Mouse (Mus musculus) hindbrain, embryonic 12.5 days (tissue): ENCODE results near the gene Prune2. TPM values are rescaled to one million over a fixed set of nuclear protein-coding genes. Genes with fewer than 3 reads are reported as not detected.
A peak's percentile ranks its signal among the peaks of the same experiment; 100 is the strongest.

Experiments used
- ATAC-seq: fragments of 200-750 bp; cut with Nextera tagmentation; 2 replicates; pipeline ENCODE4 v1.8.0; 2017; ENCODE audit warnings: moderate TSS enrichment; ENCODE audit not compliant: low FRiP score
- H3K27ac ChIP-seq: fragments of 300-500 bp; sonication (generic); 2 replicates; pipeline ENCODE4 v1.5.1; 2016; ENCODE audit warnings: mild to moderate bottlenecking
- H3K27me3 ChIP-seq: fragments of 300-500 bp; sonication (generic); 2 replicates; pipeline ENCODE4 v1.6.1; 2016; ENCODE audit warnings: mild to moderate bottlenecking
- H3K36me3 ChIP-seq: fragments of 300-500 bp; sonication (generic); 2 replicates; pipeline ENCODE4 v1.6.1; 2016; ENCODE audit warnings: mild to moderate bottlenecking
- H3K4me1 ChIP-seq: fragments of 300-500 bp; sonication (generic); 2 replicates; pipeline ENCODE4 v1.6.1; 2016
- H3K4me2 ChIP-seq: fragments of 300-500 bp; sonication (generic); replicated peaks from 2 replicates; pipeline ENCODE4 v1.6.1; 2016; ENCODE audit warnings: mild to moderate bottlenecking
- H3K4me3 ChIP-seq: fragments of 300-500 bp; sonication (generic); 2 replicates; pipeline ENCODE4 v1.5.1; 2016; ENCODE audit warnings: mild to moderate bottlenecking
- H3K9ac ChIP-seq: fragments of 300-500 bp; sonication (generic); 2 replicates; pipeline ENCODE4 v1.6.1; 2016; ENCODE audit warnings: mild to moderate bottlenecking, moderate library complexity
- H3K9me3 ChIP-seq: fragments of 300-500 bp; sonication (generic); replicated peaks from 2 replicates; pipeline ENCODE4 v1.6.1; 2016; ENCODE audit warnings: mild to moderate bottlenecking
- WGBS: fragments of 180-500 bp; shearing (Covaris S2); methylation state at CpG from one replicate; pipeline ENCODE4 v1.1.7; 2016; 5-methylcytosine and 5-hydroxymethylcytosine counted together
- polyA plus RNA-seq: library from polyadenylated mRNA; unstranded; fragments of >200 nt; fragmentation: Nextera tagmentation; extraction: Ambion mirVana; gene quantifications from 2 replicates; pipeline ENCODE4 v1.2.1, GENCODE M21; 2016

Prune2 gene
- polyA plus RNA-seq, 1 experiment from 2014 or later = 3.3 TPM

DNA sequence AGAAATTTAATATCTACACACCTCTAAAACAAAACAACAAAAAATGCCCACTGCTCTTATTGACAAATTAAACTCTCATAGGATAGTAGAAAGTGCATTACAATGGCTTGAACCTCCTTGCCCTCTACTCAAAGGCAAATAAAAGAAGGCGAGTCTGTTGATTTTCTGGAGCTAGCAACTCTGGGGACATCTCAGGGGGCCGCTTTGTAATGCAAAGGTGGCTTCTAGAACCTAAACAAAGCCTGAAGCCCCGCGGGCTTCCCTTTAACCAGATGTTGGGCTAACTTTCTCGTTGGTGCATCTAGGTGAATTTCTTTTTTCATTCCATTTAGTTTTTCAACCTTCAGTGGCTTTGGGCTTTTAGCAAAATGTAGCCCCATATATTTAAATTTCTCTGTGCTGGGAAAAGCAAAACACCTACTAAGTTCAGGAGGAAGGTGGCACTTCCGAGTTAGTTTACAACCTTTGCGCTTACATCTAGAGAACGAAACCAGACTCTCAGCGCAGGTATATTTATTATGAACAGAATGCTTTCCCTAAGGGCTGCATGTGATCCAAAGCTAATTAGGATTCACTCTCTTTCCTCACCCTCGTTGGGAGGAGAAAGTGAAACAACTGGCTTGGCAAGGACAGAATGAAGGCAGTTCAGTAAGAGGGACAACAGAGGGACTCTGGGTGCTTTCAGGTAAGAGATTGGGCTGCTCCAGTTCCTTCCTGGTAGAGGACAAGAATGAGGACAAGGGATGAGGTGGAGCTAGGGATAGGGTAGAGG is 182.4 kb downstream of the Prune2 start:
- H3K4me3 ChIP-seq = no peak overlapping the region
- no peaks in the 10 kb centered on the region for H3K9me3 ChIP-seq
- H3K27ac ChIP-seq = no peak overlapping the region
- H3K4me1 ChIP-seq = peaks cover 6% of the 10 kb centered on the region; the same call in 1 of the 2 replicates
- ATAC-seq = no peak
- H3K36me3 ChIP-seq = no peaks in the 10 kb centered on the region
- 16% methylated on average over 10 of the region's 10 CpGs for WGBS
- H3K4me2 ChIP-seq = no peak overlapping the region
- H3K9ac ChIP-seq = no peak overlapping the region
- H3K27me3 ChIP-seq = no peaks in the 10 kb centered on the region

GRCm38 (mm10) chr19:17140016-17140914 is 184.3 kb downstream of the Prune2 start:
- no peak overlapping the region for H3K4me2 ChIP-seq
- H3K4me3 ChIP-seq = no peak overlapping the region
- no peak overlapping the region for H3K27ac ChIP-seq
- H3K9ac ChIP-seq = no peak overlapping the region
- H3K9me3 ChIP-seq = no peaks in the 10 kb centered on the region
- no peak for ATAC-seq
- H3K4me1 ChIP-seq = peaks cover 6% of the 10 kb centered on the region; the same call in 1 of the 2 replicates
- 87% methylated on average over 12 of the region's 12 CpGs for WGBS
- H3K36me3 ChIP-seq = no peaks in the 10 kb centered on the region
- H3K27me3 ChIP-seq = no peaks in the 10 kb centered on the region

GRCm38 (mm10) chr19:17143245-17143644 is 187.3 kb downstream of the Prune2 start:
- H3K27me3 ChIP-seq = no peaks in the 10 kb centered on the region
- no peak for ATAC-seq
- H3K4me3 ChIP-seq = no peak overlapping the region
- H3K9me3 ChIP-seq = no peaks in the 10 kb centered on the region
- no peak overlapping the region for H3K9ac ChIP-seq
- 90% methylated on average over 2 of the region's 2 CpGs for WGBS
- no peaks in the 10 kb centered on the region for H3K36me3 ChIP-seq
- H3K4me1 ChIP-seq = no peaks in the 10 kb centered on the region
- no peak overlapping the region for H3K4me2 ChIP-seq
- H3K27ac ChIP-seq = no peak overlapping the region

DNA sequence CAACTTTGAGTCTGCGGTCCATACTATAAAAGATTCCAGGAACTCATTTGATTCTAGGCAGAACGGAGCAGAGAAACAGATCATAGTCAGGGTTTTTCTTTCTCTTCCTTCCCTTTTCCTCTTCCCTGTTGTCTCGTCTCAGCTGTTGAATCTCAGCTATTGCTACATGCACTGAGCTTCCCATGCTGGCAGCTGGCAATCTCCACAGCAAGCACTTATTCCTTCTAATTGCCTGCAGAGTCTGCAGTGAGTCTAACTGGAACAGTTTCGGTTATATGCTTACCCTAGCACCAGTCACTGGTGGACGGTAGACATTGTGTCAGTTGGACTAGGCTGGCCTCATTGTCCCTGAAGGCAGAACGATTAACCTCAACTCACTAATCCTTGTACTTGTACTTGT is 188.3 kb downstream of the Prune2 start:
- no peaks in the 10 kb centered on the region for H3K4me1 ChIP-seq
- H3K36me3 ChIP-seq = no peaks in the 10 kb centered on the region
- no peak overlapping the region for H3K4me3 ChIP-seq
- WGBS = 87% methylated on average over 6 of the region's 6 CpGs
- ATAC-seq = no peak
- no peak overlapping the region for H3K27ac ChIP-seq
- H3K4me2 ChIP-seq = no peak overlapping the region
- no peaks in the 10 kb centered on the region for H3K27me3 ChIP-seq
- no peaks in the 10 kb centered on the region for H3K9me3 ChIP-seq
- H3K9ac ChIP-seq = no peak overlapping the region

DNA sequence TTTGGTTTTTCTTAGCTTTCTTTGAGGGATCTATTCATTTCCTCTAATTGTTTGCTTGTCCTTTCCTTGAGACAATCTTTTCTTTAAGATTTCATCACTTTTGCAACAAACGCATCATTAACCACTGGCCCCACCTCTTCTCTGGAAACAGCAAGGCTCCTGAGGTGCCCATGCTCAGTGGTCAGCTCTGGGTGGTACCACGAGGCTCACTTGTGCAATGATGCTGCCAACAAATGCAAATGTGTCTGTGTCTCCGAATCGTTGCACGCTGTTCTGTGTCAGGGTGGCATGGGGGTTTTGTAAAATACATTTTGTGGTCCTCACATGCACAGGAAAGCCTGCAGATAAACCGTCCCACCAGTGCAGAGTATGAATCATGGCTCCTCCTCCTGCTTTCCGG is 194.1 kb downstream of the Prune2 start:
- no peaks in the 10 kb centered on the region for H3K9me3 ChIP-seq
- H3K4me2 ChIP-seq = no peak overlapping the region
- H3K27ac ChIP-seq = no peak overlapping the region
- H3K36me3 ChIP-seq = no peaks in the 10 kb centered on the region
- H3K9ac ChIP-seq = no peak overlapping the region
- no peaks in the 10 kb centered on the region for H3K4me1 ChIP-seq
- no peak for ATAC-seq
- 84% methylated on average over 7 of the region's 7 CpGs for WGBS
- no peaks in the 10 kb centered on the region for H3K27me3 ChIP-seq
- no peak overlapping the region for H3K4me3 ChIP-seq

DNA sequence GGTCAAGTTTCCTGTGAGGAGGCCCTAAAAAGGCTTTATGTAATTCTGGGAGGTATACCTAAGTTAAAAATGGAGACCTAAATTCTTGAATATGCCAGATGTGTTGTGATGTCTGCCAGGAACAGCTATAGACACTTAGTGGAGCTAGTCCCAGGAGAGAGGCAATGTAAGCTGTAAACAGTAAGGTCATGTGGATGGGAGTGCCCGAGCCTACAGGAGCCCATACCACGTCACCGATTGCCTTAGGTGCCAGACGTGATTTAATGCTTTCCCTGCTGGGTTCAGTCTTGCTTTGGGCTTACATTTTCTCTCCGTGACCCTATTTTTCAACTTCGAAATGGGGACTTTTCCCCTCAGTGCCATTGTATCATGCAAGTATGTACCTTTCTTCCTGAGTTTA is 195.9 kb downstream of the Prune2 start:
- Histone ChIP-seq H3K4me3 (no peak overlapping the region), H3K4me1 (no peaks in the 10 kb centered on the region), H3K36me3 (no peaks in the 10 kb centered on the region), H3K27me3 (no peaks in the 10 kb centered on the region), H3K9ac (no peak overlapping the region), H3K27ac (no peak overlapping the region), H3K4me2 (no peak overlapping the region), H3K9me3 (no peaks in the 10 kb centered on the region)
- no peak for ATAC-seq
- 95% methylated on average over 6 of the region's 6 CpGs for WGBS

GRCm38 (mm10) chr19:17152461-17152860 is 196.5 kb downstream of the Prune2 start:
- H3K27me3 ChIP-seq = no peaks in the 10 kb centered on the region
- H3K9me3 ChIP-seq = no peaks in the 10 kb centered on the region
- ATAC-seq = no peak
- no peak overlapping the region for H3K4me2 ChIP-seq
- no peak overlapping the region for H3K9ac ChIP-seq
- H3K4me1 ChIP-seq = no peaks in the 10 kb centered on the region
- no peaks in the 10 kb centered on the region for H3K36me3 ChIP-seq
- no peak overlapping the region for H3K4me3 ChIP-seq
- H3K27ac ChIP-seq = no peak overlapping the region
- WGBS = 88% methylated on average over 7 of the region's 7 CpGs

DNA sequence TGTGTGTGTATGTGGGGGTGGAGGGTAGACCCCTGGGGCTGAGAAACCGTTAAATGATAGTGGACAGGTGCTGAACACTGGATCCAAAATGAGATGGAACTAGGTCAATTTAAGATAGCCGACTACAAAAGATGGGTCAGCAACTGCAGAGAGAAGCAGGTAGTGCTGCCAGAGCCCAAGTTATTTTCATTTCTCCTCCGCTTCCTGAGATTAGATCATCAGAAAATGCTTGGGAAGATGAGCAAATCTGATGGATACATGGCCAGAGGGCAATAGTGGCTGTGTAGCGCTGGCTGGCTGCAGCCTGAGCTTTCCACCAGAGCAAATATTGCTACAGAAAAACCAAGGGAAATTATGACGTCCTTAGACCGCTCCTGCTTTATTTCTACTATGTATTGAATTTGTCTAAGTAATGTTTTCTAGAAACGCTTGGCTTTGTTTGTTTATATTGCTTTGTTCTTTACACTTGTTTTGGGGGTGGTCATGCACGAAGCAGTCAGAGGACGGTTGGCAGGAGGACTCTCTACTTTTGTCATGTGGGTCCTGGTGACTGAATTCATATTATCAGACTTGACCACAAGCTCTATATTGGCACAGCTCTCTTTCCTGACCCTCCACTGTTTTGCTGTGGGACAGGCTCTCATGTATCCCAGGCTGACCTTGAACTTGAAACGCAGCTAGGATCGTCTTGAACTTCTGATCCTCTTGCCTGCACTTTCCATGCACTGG is 198.2 kb downstream of the Prune2 start:
- Histone ChIP-seq H3K36me3 (no peaks in the 10 kb centered on the region), H3K4me3 (no peak overlapping the region), H3K9ac (no peak overlapping the region), H3K4me1 (no peaks in the 10 kb centered on the region), H3K4me2 (no peak overlapping the region), H3K27ac (no peak overlapping the region), H3K27me3 (no peaks in the 10 kb centered on the region), H3K9me3 (no peaks in the 10 kb centered on the region)
- WGBS = 85% methylated on average over 11 of the region's 11 CpGs
- no peak for ATAC-seq

- no peak for ATAC-seq
- no peaks in the 10 kb centered on the region for H3K9me3 ChIP-seq
- 82% methylated on average over 2 of the region's 2 CpGs for WGBS
Observed at GRCm38 (mm10) chr19:17155216-17155615, 199.3 kb downstream of the Prune2 start.

DNA sequence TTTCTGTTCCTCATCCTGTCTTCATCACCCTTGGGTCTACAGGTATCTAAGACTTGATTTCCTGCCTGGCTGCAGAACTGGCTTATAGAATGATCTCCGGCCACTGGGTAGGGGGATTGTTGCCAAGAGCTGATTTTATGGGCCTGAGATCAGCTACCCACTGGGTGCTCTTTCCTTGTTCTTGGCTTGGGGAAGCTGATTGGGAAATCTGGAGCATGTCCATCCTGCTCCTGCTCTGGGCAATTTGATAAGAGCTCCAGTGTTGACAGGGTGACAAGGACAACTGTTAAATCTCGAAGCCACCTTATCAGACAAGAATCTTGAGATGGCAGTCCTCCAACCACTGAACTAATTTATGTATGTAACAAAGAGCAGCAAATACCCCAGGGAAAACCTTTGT is 203.8 kb downstream of the Prune2 start:
- Histone ChIP-seq H3K4me2 (no peak overlapping the region), H3K9ac (no peak overlapping the region), H3K27me3 (no peaks in the 10 kb centered on the region), H3K4me3 (no peak overlapping the region), H3K27ac (no peak overlapping the region), H3K4me1 (no peaks in the 10 kb centered on the region; the same call in 1 of the 2 replicates), H3K36me3 (no peaks in the 10 kb centered on the region), H3K9me3 (no peaks in the 10 kb centered on the region)
- ATAC-seq = no peak
- 81% methylated on average over 2 of the region's 2 CpGs for WGBS

More at GRCm38 (mm10) chr19:17155216-17155615, 199.3 kb downstream of the Prune2 start:
- Histone ChIP-seq H3K36me3 (no peaks in the 10 kb centered on the region), H3K27ac (no peak overlapping the region), H3K9ac (no peak overlapping the region), H3K4me2 (no peak overlapping the region), H3K4me1 (no peaks in the 10 kb centered on the region), H3K4me3 (no peak overlapping the region), H3K27me3 (no peaks in the 10 kb centered on the region)

GRCm38 (mm10) chr19:17160231-17160630 is 204.3 kb downstream of the Prune2 start:
- no peak overlapping the region for H3K4me2 ChIP-seq
- H3K36me3 ChIP-seq = no peaks in the 10 kb centered on the region
- 74% methylated on average over 2 of the region's 2 CpGs for WGBS
- H3K27me3 ChIP-seq = no peaks in the 10 kb centered on the region
- H3K9me3 ChIP-seq = no peaks in the 10 kb centered on the region
- ATAC-seq = no peak
- H3K4me3 ChIP-seq = no peak overlapping the region
- no peaks in the 10 kb centered on the region; the same call in 1 of the 2 replicates for H3K4me1 ChIP-seq
- no peak overlapping the region for H3K9ac ChIP-seq
- H3K27ac ChIP-seq = no peak overlapping the region

GRCm38 (mm10) chr19:17163511-17163953 is 207.6 kb downstream of the Prune2 start:
- WGBS = 18% methylated on average over 13 of the region's 13 CpGs
- H3K9ac ChIP-seq = no peak overlapping the region

More at GRCm38 (mm10) chr19:17163511-17163953, 207.6 kb downstream of the Prune2 start:
- no peak overlapping the region for H3K27ac ChIP-seq
- H3K4me1 ChIP-seq = no peaks in the 10 kb centered on the region; the same call in 1 of the 2 replicates
- H3K27me3 ChIP-seq = no peaks in the 10 kb centered on the region
- no peaks in the 10 kb centered on the region for H3K36me3 ChIP-seq
- no peaks in the 10 kb centered on the region for H3K9me3 ChIP-seq
- no peak overlapping the region for H3K4me3 ChIP-seq
- H3K4me2 ChIP-seq = peak overlapping the region; percentile 24
- ATAC-seq = peak; percentile 74
